Mouse (Mus musculus): ENCODE data around the gene Fli1. TPM values are rescaled to one million over a fixed set of nuclear protein-coding genes. Genes with fewer than 3 reads are reported as not detected.

Gene Fli1
- total and polyA plus RNA-seq, 3 experiments, result 13.8 to 171 (median 24.3) TPM

DNA sequence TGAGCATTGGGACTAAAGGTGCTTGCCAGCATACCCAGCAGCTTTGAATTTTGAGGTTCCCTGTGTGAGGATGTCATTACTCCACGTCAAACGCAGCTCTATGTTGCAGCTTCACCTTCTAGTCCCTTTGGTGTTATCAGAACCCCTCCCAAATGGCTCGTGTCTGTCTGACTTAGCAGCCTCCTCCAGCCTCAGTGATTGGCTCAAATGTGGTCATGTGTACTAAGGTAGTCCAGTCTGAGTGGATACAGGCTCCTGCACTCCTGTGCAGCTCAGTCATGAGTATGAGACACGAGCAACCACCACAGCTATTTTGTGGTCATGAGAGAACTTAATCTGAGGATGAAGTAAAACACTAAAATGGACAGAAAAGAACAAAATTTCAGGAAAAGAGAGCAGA is 31.0 kb upstream of the Fli1 start:
- DNase-seq (ENCODE audit: low read depth, low spot score), result peak; percentile 55
- peaks cover 2 to 19% of the 10 kb centered on the region in 2 experiments; a peak in 3 of 4 replicates for H3K4me1 ChIP-seq (ENCODE audit: control insufficient read depth in 1 of 2, insufficient read depth in 2 of 2, low read length in 2 of 2)
- H3K36me3 ChIP-seq (ENCODE audit: control insufficient read depth in 1 of 2, insufficient read depth in 2 of 2, low read length in 2 of 2), result peaks cover 0 to 10% of the 10 kb centered on the region in 2 experiments; a peak in 2 of 4 replicates
- no peak overlapping the region for H3K4me3 ChIP-seq (ENCODE audit: control insufficient read depth in 1 of 2, insufficient read depth in 1 of 2, low read depth in 2 of 2, low read length in 2 of 2)
- no peak overlapping the region for H3K9ac ChIP-seq (ENCODE audit: control insufficient read depth, low read depth, low read length, poor library complexity, severe bottlenecking)
- H3K27me3 ChIP-seq (ENCODE audit: control insufficient read depth in 1 of 2, insufficient read depth in 2 of 2, low read length in 2 of 2), result no peaks in the 10 kb centered on the region; a peak in 1 of 4 replicates
- peak; percentile 78 for TF ChIP-seq USF1 (IDR thresholded peaks at IDR 0.05; ENCODE audit: low read depth, low read length)
- no peak for TF ChIP-seq UBTF (IDR thresholded peaks at IDR 0.05; ENCODE audit: borderline replicate concordance, insufficient read depth, low read depth, low read length)
- TF ChIP-seq GATA1 (IDR thresholded peaks at IDR 0.05; ENCODE audit: low read depth, low read length), result no peak
- TF ChIP-seq HCFC1 (IDR thresholded peaks at IDR 0.05; ENCODE audit: low read depth, low read length), result no peak
- TF ChIP-seq MYB (IDR thresholded peaks at IDR 0.05; ENCODE audit: low read depth, low read length), result no peak
- TF ChIP-seq MAX (IDR thresholded peaks at IDR 0.05; ENCODE audit: low read length), result peak; percentile 59; the same call in 1 of the 2 replicates
- TF ChIP-seq USF2 (IDR thresholded peaks at IDR 0.05; ENCODE audit: borderline replicate concordance in 1 of 2, insufficient read depth in 1 of 2, low read depth in 1 of 2, low read length in 2 of 2), result 0 out of 4 replicates have a peak, but pooled peaks of 1 of the 2 experiments have one; percentile 19
- no peak for TF ChIP-seq CHD2 (IDR thresholded peaks at IDR 0.05; ENCODE audit: low read length)
- H3K79me2 ChIP-seq (ENCODE audit: control insufficient read depth, insufficient read depth, low read length, poor library complexity), result no peaks in the 10 kb centered on the region
- H3K9me3 ChIP-seq (replicated peaks; ENCODE audit: insufficient read depth, low read length), result no peaks in the 10 kb centered on the region
- no peak overlapping the region for H3K27ac ChIP-seq (ENCODE audit: control insufficient read depth, low read depth, low read length)

DNA sequence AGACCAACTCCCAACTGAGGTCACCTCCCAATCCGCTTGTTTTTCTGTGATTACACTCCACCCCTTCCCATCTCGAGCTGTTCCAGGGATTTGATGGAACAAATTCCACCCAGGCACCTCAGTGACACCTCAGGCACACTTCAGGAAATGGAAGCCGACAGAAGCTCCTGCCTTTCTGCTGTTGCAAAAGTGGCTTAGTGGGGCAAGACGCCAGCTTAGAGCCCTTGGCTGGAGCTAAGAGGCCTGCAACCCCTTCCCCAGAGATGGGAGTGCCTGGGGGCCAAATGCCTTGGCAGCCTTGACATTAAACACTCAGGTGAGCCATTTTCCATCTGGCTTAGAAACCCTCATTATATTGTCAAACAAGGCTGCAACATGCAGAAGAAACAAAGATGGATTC is 29.0 kb upstream of the Fli1 start:
- Histone ChIP-seq H3K27ac (ENCODE audit: control insufficient read depth, low read depth, low read length) (no peak overlapping the region), H3K4me1 (ENCODE audit: control insufficient read depth in 1 of 2, insufficient read depth in 2 of 2, low read length in 2 of 2) (peaks cover 2 to 19% of the 10 kb centered on the region in 2 experiments; a peak in 3 of 4 replicates), H3K4me3 (ENCODE audit: control insufficient read depth in 1 of 2, insufficient read depth in 1 of 2, low read depth in 2 of 2, low read length in 2 of 2) (no peak overlapping the region), H3K9ac (ENCODE audit: control insufficient read depth, low read depth, low read length, poor library complexity, severe bottlenecking) (no peak overlapping the region), H3K9me3 (replicated peaks; ENCODE audit: insufficient read depth, low read length) (no peaks in the 10 kb centered on the region), H3K27me3 (ENCODE audit: control insufficient read depth in 1 of 2, insufficient read depth in 2 of 2, low read length in 2 of 2) (no peaks in the 10 kb centered on the region), H3K79me2 (ENCODE audit: control insufficient read depth, insufficient read depth, low read length, poor library complexity) (no peaks in the 10 kb centered on the region), H3K36me3 (ENCODE audit: control insufficient read depth in 1 of 2, insufficient read depth in 2 of 2, low read length in 2 of 2) (peaks cover 0 to 10% of the 10 kb centered on the region in 2 experiments; a peak in 2 of 4 replicates)
- TF ChIP-seq SIN3A (IDR thresholded peaks at IDR 0.05; ENCODE audit: low read length) (no peak), ELF1 (IDR thresholded peaks at IDR 0.05; ENCODE audit: low read depth, low read length) (no peak)
- DNase-seq (ENCODE audit: low read depth, low spot score), result no peak

- Histone ChIP-seq H3K27me3 (ENCODE audit: control insufficient read depth in 1 of 2, insufficient read depth in 2 of 2, low read length in 2 of 2) (no peaks in the 10 kb centered on the region), H3K27ac (ENCODE audit: control insufficient read depth, low read depth, low read length) (peak overlapping the region; percentile 34; the same call in 1 of the 2 replicates), H3K9ac (ENCODE audit: control insufficient read depth, low read depth, low read length, poor library complexity, severe bottlenecking) (peak overlapping the region; percentile 10; the same call in 1 of the 2 replicates), H3K9me3 (replicated peaks; ENCODE audit: insufficient read depth, low read length) (no peaks in the 10 kb centered on the region), H3K79me2 (ENCODE audit: control insufficient read depth, insufficient read depth, low read length, poor library complexity) (no peaks in the 10 kb centered on the region), H3K36me3 (ENCODE audit: control insufficient read depth in 1 of 2, insufficient read depth in 2 of 2, low read length in 2 of 2) (peaks cover 0 to 10% of the 10 kb centered on the region in 2 experiments; a peak in 2 of 4 replicates), H3K4me3 (ENCODE audit: control insufficient read depth in 1 of 2, insufficient read depth in 1 of 2, low read depth in 2 of 2, low read length in 2 of 2) (peak overlapping the region; percentile 11 to 24), H3K4me1 (ENCODE audit: control insufficient read depth in 1 of 2, insufficient read depth in 2 of 2, low read length in 2 of 2) (peaks cover 2 to 19% of the 10 kb centered on the region in 2 experiments; a peak in 3 of 4 replicates)
- DNase-seq (ENCODE audit: low read depth, low spot score), result peak; percentile 58
- TF ChIP-seq ZNF384 (IDR thresholded peaks at IDR 0.05; ENCODE audit: low read depth, low read length) (no peak), UBTF (IDR thresholded peaks at IDR 0.05; ENCODE audit: borderline replicate concordance, insufficient read depth, low read depth, low read length) (no peak), MXI1 (IDR thresholded peaks at IDR 0.05; ENCODE audit: low read depth, low read length) (no peak), GABPA (IDR thresholded peaks at IDR 0.05; ENCODE audit: low read depth, low read length) (no peak), MYC (IDR thresholded peaks at IDR 0.05; ENCODE audit: low read depth, low read length) (no peak), JUND (IDR thresholded peaks at IDR 0.05; ENCODE audit: low read depth, low read length) (no peak), GATA1 (IDR thresholded peaks at IDR 0.05; ENCODE audit: low read depth, low read length) (peak; percentile 48; the same call in 1 of the 2 replicates), MAFK (IDR thresholded peaks at IDR 0.05; ENCODE audit: borderline replicate concordance, low read depth, low read length) (no peak), NELFE (IDR thresholded peaks at IDR 0.05; ENCODE audit: low read depth, low read length) (no peak), SMC3 (IDR thresholded peaks at IDR 0.05; ENCODE audit: low read depth, low read length) (no peak), RAD21 (IDR thresholded peaks at IDR 0.05; ENCODE audit: low read depth, low read length) (no peak), USF1 (IDR thresholded peaks at IDR 0.05; ENCODE audit: low read depth, low read length) (no peak), EP300 (IDR thresholded peaks at IDR 0.05; ENCODE audit: low read depth in 1 of 2, low read length in 2 of 2) (peak; percentile 54 to 66; a peak in 3 of 4 replicates), MAZ (IDR thresholded peaks at IDR 0.05; ENCODE audit: low read depth, low read length) (no peak), USF2 (IDR thresholded peaks at IDR 0.05; ENCODE audit: borderline replicate concordance in 1 of 2, insufficient read depth in 1 of 2, low read depth in 1 of 2, low read length in 2 of 2) (no peak), POLR2AphosphoS2 (IDR thresholded peaks at IDR 0.05; ENCODE audit: low read length) (no peak), POLR2A (IDR thresholded peaks at IDR 0.05; ENCODE audit: control insufficient read depth in 1 of 2, insufficient read depth in 1 of 2, low read depth in 1 of 2, low read length in 2 of 2, poor library complexity in 1 of 2) (no peak), ZKSCAN1 (IDR thresholded peaks at IDR 0.05; ENCODE audit: low read depth, low read length) (no peak), ELF1 (IDR thresholded peaks at IDR 0.05; ENCODE audit: low read depth, low read length) (peak; percentile 90), TBP (IDR thresholded peaks at IDR 0.05; ENCODE audit: low read depth, low read length) (no peak)
These were observed 27.9 kb upstream of the Fli1 start for GRCm38 (mm10) chr9:32570547-32570946.
